In genomic region chr9:78925977-78926593, GRCm38 (mm10) we compare ENCODE assay signal across 26 mouse cellular contexts.
"Had no signal": no experiment of that assay in that cellular context is flagged by ENCODE, and none has a peak within 500 bp of the region (broad histone marks: within the 10 kb centered on the region; RNA-seq: fewer than 3 reads in every experiment).

No protein-coding gene starts in this region.

- H3K4me2 ChIP-seq: heart, embryonic 11.5 days; heart, embryonic 13.5 days; heart, embryonic 15.5 days; hindbrain, embryonic 13.5 days; hindbrain, embryonic 15.5 days; kidney, embryonic 15.5 days; limb, embryonic 12.5 days; liver, embryonic 12.5 days had no signal

- H3K27me3 ChIP-seq: heart, embryonic 13.5 days; heart, embryonic 15.5 days; hindbrain, embryonic 13.5 days; hindbrain, embryonic 15.5 days; kidney, embryonic 15.5 days; limb, embryonic 12.5 days; liver, embryonic 12.5 days had no signal

- ATAC-seq: hindbrain, postnatal 0 days; intestine, embryonic 16.5 days; liver, embryonic 12.5 days had no signal

- DNase-seq: gastrocnemius, postnatal 14 days; gastrocnemius, postnatal 36 days; heart, adult 11 months; heart, adult 2 months; heart, postnatal 14 days; heart, postnatal 36 days; kidney, adult 11 months; kidney, adult 2 months; kidney, adult 9 months; kidney, postnatal 14 days; kidney, postnatal 36 days; layer of hippocampus, adult 9-11 months; layer of hippocampus, postnatal 36 days; left cerebral cortex, postnatal 4 days had no signal

- H3K36me3 ChIP-seq: heart, embryonic 13.5 days; heart, embryonic 15.5 days; hindbrain, embryonic 13.5 days; hindbrain, embryonic 15.5 days; kidney, embryonic 15.5 days; limb, embryonic 12.5 days; liver, embryonic 12.5 days had no signal

- H3K4me1 ChIP-seq: hindbrain, embryonic 13.5 days; hindbrain, embryonic 15.5 days; kidney, embryonic 15.5 days; limb, embryonic 12.5 days; liver, embryonic 12.5 days had no signal

- H3K27ac ChIP-seq: heart, adult 2 months; heart, embryonic 13.5 days; heart, embryonic 15.5 days; hindbrain, embryonic 13.5 days; hindbrain, embryonic 15.5 days; hindbrain, postnatal 0 days; kidney, embryonic 15.5 days; kidney, postnatal 0 days; limb, embryonic 12.5 days; liver, embryonic 12.5 days; liver, embryonic 14.5 days had no signal

- H3K4me3 ChIP-seq: heart, adult 2 months; heart, embryonic 13.5 days; heart, embryonic 15.5 days; hindbrain, embryonic 13.5 days; hindbrain, embryonic 15.5 days; kidney, embryonic 15.5 days; limb, embryonic 12.5 days; liver, embryonic 12.5 days had no signal

- H3K9ac ChIP-seq: heart, embryonic 13.5 days; heart, embryonic 15.5 days; hindbrain, embryonic 13.5 days; hindbrain, embryonic 15.5 days; kidney, embryonic 15.5 days; limb, embryonic 12.5 days; liver, embryonic 12.5 days; liver, embryonic 14.5 days had no signal

- H3K9me3 ChIP-seq: heart, embryonic 13.5 days; heart, embryonic 15.5 days; hindbrain, embryonic 13.5 days; hindbrain, embryonic 15.5 days; kidney, embryonic 15.5 days; limb, embryonic 12.5 days; liver, embryonic 12.5 days had no signal
